In the genomic region with DNA sequence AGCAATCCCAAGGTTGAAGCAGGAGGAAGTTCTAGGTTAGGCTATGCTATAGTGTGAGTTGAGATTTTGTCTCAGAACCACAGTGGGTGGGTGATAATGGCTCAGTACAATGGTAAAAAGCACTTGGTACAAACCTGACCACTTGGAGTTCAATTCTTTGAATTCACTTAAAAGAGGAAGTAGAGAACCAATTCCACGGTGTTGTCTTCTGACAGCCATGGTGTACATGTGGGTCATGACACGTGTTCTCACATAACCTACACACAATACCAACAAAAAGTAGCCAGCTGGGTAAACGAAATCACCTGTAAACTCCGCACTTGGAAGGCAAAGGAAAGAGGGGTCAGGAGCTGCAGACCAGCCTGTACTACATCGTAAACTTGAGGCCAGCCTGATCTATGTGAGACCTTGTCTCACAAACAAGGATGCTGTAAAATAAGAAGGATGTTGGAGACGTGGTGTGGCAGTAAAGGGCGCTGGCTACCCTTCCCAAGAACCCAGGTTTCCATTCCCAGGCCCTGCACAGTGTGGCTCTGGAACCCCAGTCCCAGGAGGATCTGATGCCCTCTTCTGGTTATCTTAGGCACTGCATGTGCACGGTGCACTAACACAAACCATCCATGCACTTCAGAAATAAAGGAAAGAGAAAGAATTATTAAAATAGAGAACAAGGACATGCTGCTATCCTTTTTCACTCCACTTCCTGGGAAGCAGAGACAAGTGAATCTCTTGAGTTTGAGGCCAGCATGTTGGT, we compare ENCODE assay signal across 9 mouse cellular contexts. TPM values are rescaled to one million over a fixed set of nuclear protein-coding genes. Genes with fewer than 3 reads are reported as not detected.
A peak's percentile ranks its signal among the peaks of the same experiment; 100 is the strongest.
DNase-seq lines count a peak whose midpoint lies in the region; ATAC-seq and TF ChIP-seq lines count a peak whose summit lies in the region.
"Had no signal": no experiment of that assay in that cellular context is flagged by ENCODE, and none has a peak within 500 bp of the region (broad histone marks: within the 10 kb centered on the region; RNA-seq: fewer than 3 reads in every experiment).

No protein-coding gene starts in this region.

- no peak overlapping the region for H3K4me3 ChIP-seq in thymus, adult 2 months (ENCODE audit: control insufficient read depth, insufficient read depth, low read length)
- H3K4me3 ChIP-seq in bone marrow macrophage, adult 2 months (ENCODE audit: insufficient read depth, low read length): no peak overlapping the region
- no peak overlapping the region for H3K4me3 ChIP-seq in forebrain, embryonic 11.5 days (ENCODE audit: low read depth, low read length)
- H3K4me3 ChIP-seq in hindbrain, embryonic 15.5 days: no peak overlapping the region
- H3K4me3 ChIP-seq in midbrain, embryonic 14.5 days (replicated peaks; ENCODE audit: low read depth, low read length): no peak overlapping the region

- no peak overlapping the region for H3K4me2 ChIP-seq in forebrain, embryonic 11.5 days (ENCODE audit: low read depth, low read length, severe bottlenecking)
- H3K4me2 ChIP-seq in hindbrain, embryonic 15.5 days: no peak overlapping the region
- H3K4me2 ChIP-seq in midbrain, embryonic 14.5 days (ENCODE audit: low read length): no peak overlapping the region

- H3K4me1 ChIP-seq in thymus, adult 2 months (replicated peaks; ENCODE audit: control insufficient read depth, insufficient read depth, low read length): no peaks in the 10 kb centered on the region
- H3K4me1 ChIP-seq in bone marrow macrophage, adult 2 months (ENCODE audit: control insufficient read depth, insufficient read depth, low read length): peaks cover 3% of the 10 kb centered on the region
- no peaks in the 10 kb centered on the region for H3K4me1 ChIP-seq in forebrain, embryonic 11.5 days (replicated peaks; ENCODE audit: control insufficient read depth, insufficient read depth, low read length)
- H3K4me1 ChIP-seq in hindbrain, embryonic 15.5 days (replicated peaks): no peaks in the 10 kb centered on the region
- H3K4me1 ChIP-seq in midbrain, embryonic 14.5 days (ENCODE audit: control insufficient read depth, insufficient read depth, low read length): no peaks in the 10 kb centered on the region

- H3K27me3 ChIP-seq in thymus, adult 2 months (ENCODE audit: control insufficient read depth, insufficient read depth, low read length): no peaks in the 10 kb centered on the region
- no peaks in the 10 kb centered on the region for H3K27me3 ChIP-seq in forebrain, embryonic 11.5 days (ENCODE audit: control insufficient read depth, insufficient read depth, low read length)
- no peaks in the 10 kb centered on the region for H3K27me3 ChIP-seq in hindbrain, embryonic 15.5 days
- H3K27me3 ChIP-seq in midbrain, embryonic 14.5 days (ENCODE audit: control insufficient read depth, insufficient read depth, low read length): no peaks in the 10 kb centered on the region

- no peak for TF ChIP-seq POLR2A in thymus, adult 2 months (IDR thresholded peaks at IDR 0.05; ENCODE audit: control insufficient read depth, extremely low read depth, insufficient read depth, low read length, poor library complexity)
- no peak for TF ChIP-seq POLR2A in bone marrow macrophage, adult 2 months (IDR thresholded peaks at IDR 0.05; ENCODE audit: borderline replicate concordance, low read depth, low read length)

- 30% methylated on average over 8 of the region's 8 CpGs for WGBS in thymus, adult 2 months
- WGBS in forebrain, embryonic 11.5 days: 46% methylated on average over 8 of the region's 8 CpGs
- WGBS in hindbrain, embryonic 15.5 days: 49% methylated on average over 8 of the region's 8 CpGs
- WGBS in midbrain, embryonic 14.5 days: 50% methylated on average over 8 of the region's 8 CpGs

- no peaks in the 10 kb centered on the region for H3K9me3 ChIP-seq in forebrain, embryonic 11.5 days (ENCODE audit: control insufficient read depth, low read length)
- no peaks in the 10 kb centered on the region for H3K9me3 ChIP-seq in hindbrain, embryonic 15.5 days
- no peaks in the 10 kb centered on the region for H3K9me3 ChIP-seq in midbrain, embryonic 14.5 days (ENCODE audit: control insufficient read depth, low read length)

- H3K9ac ChIP-seq in forebrain, embryonic 11.5 days (ENCODE audit: low read length): no peak overlapping the region
- no peak overlapping the region for H3K9ac ChIP-seq in hindbrain, embryonic 15.5 days
- H3K9ac ChIP-seq in midbrain, embryonic 14.5 days (replicated peaks; ENCODE audit: low read length): no peak overlapping the region

- peak; percentile 37 for DNase-seq in thymus, adult 2 months
- DNase-seq in thymus, adult 18-20 months: no peak
- DNase-seq in forebrain, embryonic 11.5 days (ENCODE audit: low spot score): peak; percentile 72
- peak; percentile 74 for DNase-seq in liver
- DNase-seq in midbrain, embryonic 14.5 days: peak; percentile 68
- DNase-seq in thymus, postnatal 25 days: peak; percentile 47

- peak; percentile 61; the same call in 1 of the 2 replicates for ATAC-seq in forebrain, embryonic 11.5 days (replicated peaks; ENCODE audit: low FRiP score)
- peak; percentile 59; the same call in 1 of the 2 replicates for ATAC-seq in hindbrain, embryonic 15.5 days (ENCODE audit: low FRiP score, low read depth)
- ATAC-seq in midbrain, embryonic 14.5 days (ENCODE audit: low FRiP score, low TSS enrichment): peak; percentile 55; the same call in 1 of the 2 replicates

- H3K27ac ChIP-seq in thymus, adult 2 months (ENCODE audit: control insufficient read depth, insufficient read depth, low read length): no peak overlapping the region
- H3K27ac ChIP-seq in bone marrow macrophage, adult 2 months (ENCODE audit: insufficient read depth, low read depth, low read length): peak overlapping the region; percentile 30
- H3K27ac ChIP-seq in forebrain, embryonic 11.5 days (ENCODE audit: low read depth, low read length): no peak overlapping the region
- H3K27ac ChIP-seq in hindbrain, embryonic 15.5 days (replicated peaks): no peak overlapping the region
- H3K27ac ChIP-seq in midbrain, embryonic 14.5 days (replicated peaks; ENCODE audit: low read depth, low read length): no peak overlapping the region
- H3K27ac ChIP-seq: macrophage had no signal

- peak; percentile 42; the same call in 1 of the 2 replicates for TF ChIP-seq CTCF in thymus, adult 2 months (IDR thresholded peaks at IDR 0.05; ENCODE audit: borderline replicate concordance, control insufficient read depth, extremely low read depth, insufficient read depth, low read length, poor library complexity)
- TF ChIP-seq CTCF in bone marrow macrophage, adult 2 months (IDR thresholded peaks at IDR 0.05; ENCODE audit: low read depth, low read length): peak; percentile 45; the same call in 1 of the 2 replicates

- no peaks in the 10 kb centered on the region for H3K36me3 ChIP-seq in thymus, adult 2 months (ENCODE audit: control insufficient read depth, insufficient read depth, low read length)
- no peaks in the 10 kb centered on the region for H3K36me3 ChIP-seq in forebrain, embryonic 11.5 days (ENCODE audit: control insufficient read depth, insufficient read depth, low read length)
- H3K36me3 ChIP-seq in hindbrain, embryonic 15.5 days: no peaks in the 10 kb centered on the region
- peaks cover 9% of the 10 kb centered on the region for H3K36me3 ChIP-seq in midbrain, embryonic 14.5 days (ENCODE audit: control insufficient read depth, insufficient read depth, low read length)

RNA-seq across cellular contexts. Expression of a gene that starts 13.1 kb away (rescaled TPM):
- polyA plus RNA-seq in thymus, adult 2 months (2012; rRNA removed): 68.4 and 73.1 TPM in 2 replicates
- 94.8 and 103 TPM in 2 replicates for polyA plus RNA-seq in bone marrow macrophage, adult 2 months (2012; ENCODE audit: insufficient read depth, insufficient read length, missing spikeins)
- polyA plus RNA-seq in forebrain, embryonic 11.5 days (2014; fragmentation: Nextera tagmentation; extraction: Ambion mirVana): 56.2 and 57.2 TPM in 2 replicates
- polyA plus RNA-seq in hindbrain, embryonic 15.5 days (2015; fragmentation: Nextera tagmentation; extraction: Ambion mirVana): 68.0 and 73.8 TPM in 2 replicates
- 56.0 and 56.6 TPM in 2 replicates for polyA plus RNA-seq in midbrain, embryonic 14.5 days (2014; fragmentation: Nextera tagmentation; extraction: Ambion mirVana)

RNA-seq across cellular contexts. Expression of a gene that starts 14.1 kb away (rescaled TPM):
- 26.4 and 29.5 TPM in 2 replicates for polyA plus RNA-seq in thymus, adult 2 months (2012; rRNA removed)
- polyA plus RNA-seq in bone marrow macrophage, adult 2 months (2012; ENCODE audit: insufficient read depth, insufficient read length, missing spikeins): 137 and 141 TPM in 2 replicates
- 23.6 and 24.8 TPM in 2 replicates for polyA plus RNA-seq in forebrain, embryonic 11.5 days (2014; fragmentation: Nextera tagmentation; extraction: Ambion mirVana)
- polyA plus RNA-seq in hindbrain, embryonic 15.5 days (2015; fragmentation: Nextera tagmentation; extraction: Ambion mirVana): 24.1 and 25.5 TPM in 2 replicates
- polyA plus RNA-seq in midbrain, embryonic 14.5 days (2014; fragmentation: Nextera tagmentation; extraction: Ambion mirVana): 21.7 and 21.8 TPM in 2 replicates

RNA-seq across cellular contexts. Expression of a gene that starts 25.8 kb away (rescaled TPM):
- polyA plus RNA-seq in thymus, adult 2 months (2012; rRNA removed): 6.8 and 9.3 TPM in 2 replicates
- polyA plus RNA-seq in bone marrow macrophage, adult 2 months (2012; ENCODE audit: insufficient read depth, insufficient read length, missing spikeins): 0.75 and 1.9 TPM in 2 replicates
- polyA plus RNA-seq in forebrain, embryonic 11.5 days (2014; fragmentation: Nextera tagmentation; extraction: Ambion mirVana): 22.8 and 27.8 TPM in 2 replicates
- polyA plus RNA-seq in hindbrain, embryonic 15.5 days (2015; fragmentation: Nextera tagmentation; extraction: Ambion mirVana): 63.2 and 66.1 TPM in 2 replicates
- polyA plus RNA-seq in midbrain, embryonic 14.5 days (2014; fragmentation: Nextera tagmentation; extraction: Ambion mirVana): 72.2 and 73.0 TPM in 2 replicates

RNA-seq across cellular contexts. Expression of a gene that starts 45.6 kb away (rescaled TPM):
- polyA plus RNA-seq in thymus, adult 2 months (2012; rRNA removed): 1.1 TPM in 2 replicates
- 0.35 and 0.56 TPM in 2 replicates for polyA plus RNA-seq in bone marrow macrophage, adult 2 months (2012; ENCODE audit: insufficient read depth, insufficient read length, missing spikeins)
- polyA plus RNA-seq in forebrain, embryonic 11.5 days (2014; fragmentation: Nextera tagmentation; extraction: Ambion mirVana): 1.2 and 1.4 TPM in 2 replicates
- 3.1 and 4.2 TPM in 2 replicates for polyA plus RNA-seq in hindbrain, embryonic 15.5 days (2015; fragmentation: Nextera tagmentation; extraction: Ambion mirVana)
- 1.7 and 2.3 TPM in 2 replicates for polyA plus RNA-seq in midbrain, embryonic 14.5 days (2014; fragmentation: Nextera tagmentation; extraction: Ambion mirVana)

RNA-seq across cellular contexts. Expression of a gene that starts 48.3 kb away (rescaled TPM):
- polyA plus RNA-seq in thymus, adult 2 months (2012; rRNA removed): 39.9 and 44.4 TPM in 2 replicates
- polyA plus RNA-seq in bone marrow macrophage, adult 2 months (2012; ENCODE audit: insufficient read depth, insufficient read length, missing spikeins): 17.7 and 19.1 TPM in 2 replicates
- polyA plus RNA-seq in forebrain, embryonic 11.5 days (2014; fragmentation: Nextera tagmentation; extraction: Ambion mirVana): 88.7 and 94.0 TPM in 2 replicates
- 126 and 132 TPM in 2 replicates for polyA plus RNA-seq in hindbrain, embryonic 15.5 days (2015; fragmentation: Nextera tagmentation; extraction: Ambion mirVana)
- polyA plus RNA-seq in midbrain, embryonic 14.5 days (2014; fragmentation: Nextera tagmentation; extraction: Ambion mirVana): 126 and 144 TPM in 2 replicates

Comparison
In these comparisons a context has a peak if more than half of its experiments do, and no peak if none do; other contexts are left out.
1. DNase-seq: peak in thymus, adult 2 months (single experiment), forebrain, embryonic 11.5 days (single experiment), liver (single experiment), midbrain, embryonic 14.5 days (single experiment) and thymus, postnatal 25 days (single experiment); none in thymus, adult 18-20 months (0 of 2).
2. Peak in every context shown above with its lines, with median percentiles within 50 percentile points of each other: ATAC-seq.